Mouse (Mus musculus) forebrain, embryonic 16.5 days (tissue): ENCODE results near the gene Ikzf4. TPM values are rescaled to one million over a fixed set of nuclear protein-coding genes. Genes with fewer than 3 reads are reported as not detected.
"Not testable (repeated sequence)": the region's sequence is repeated elsewhere in the genome, so short reads cannot be mapped to it uniquely, and the experiment has no call there.

Experiments used
- ATAC-seq: fragments of 200-750 bp; cut with Nextera tagmentation; 2 replicates; pipeline ENCODE4 v1.8.0; 2017; ENCODE audit warnings: mild to moderate bottlenecking, moderate library complexity
- H3K27ac ChIP-seq: fragments of 300-500 bp; sonication (generic); 2 replicates; pipeline ENCODE4 v1.5.1; 2014; ENCODE audit warnings: low read length, control low read depth
- H3K27me3 ChIP-seq: fragments of 300-500 bp; sonication (generic); replicated peaks from 2 replicates; pipeline ENCODE4 v1.6.1; 2014; ENCODE audit warnings: low read length; ENCODE audit not compliant: control insufficient read depth, insufficient read depth
- H3K36me3 ChIP-seq: fragments of 300-500 bp; sonication (generic); 2 replicates; pipeline ENCODE4 v1.6.1; 2014; ENCODE audit not compliant: control insufficient read depth, insufficient read depth
- H3K4me1 ChIP-seq: fragments of 300-500 bp; sonication (generic); replicated peaks from 2 replicates; pipeline ENCODE4 v1.6.1; 2014; ENCODE audit warnings: low read length; ENCODE audit not compliant: control insufficient read depth, insufficient read depth
- H3K4me2 ChIP-seq: fragments of 300-500 bp; sonication (generic); 2 replicates; pipeline ENCODE4 v1.6.1; 2014; ENCODE audit warnings: mild to moderate bottlenecking, low read length, control low read depth
- H3K4me3 ChIP-seq: fragments of 300-500 bp; sonication (generic); replicated peaks from 2 replicates; pipeline ENCODE4 v1.5.1; 2014; ENCODE audit warnings: mild to moderate bottlenecking, low read length, control low read depth
- H3K9ac ChIP-seq: fragments of 300-500 bp; sonication (generic); replicated peaks from 2 replicates; pipeline ENCODE4 v1.6.1; 2014; ENCODE audit warnings: low read depth, low read length, control low read depth
- H3K9me3 ChIP-seq: fragments of 300-500 bp; sonication (generic); 2 replicates; pipeline ENCODE4 v1.6.1; 2016; ENCODE audit warnings: low read length; ENCODE audit not compliant: control insufficient read depth
- WGBS: fragments of 180-500 bp; shearing (Covaris S2); extraction: QIAGEN DNeasy Blood & Tissue Kit; methylation state at CpG from one replicate; pipeline ENCODE4 v1.1.7; 2014; 5-methylcytosine and 5-hydroxymethylcytosine counted together
- polyA plus RNA-seq: library from polyadenylated mRNA; unstranded; fragments of >200 nt; fragmentation: Nextera tagmentation; extraction: Ambion mirVana; gene quantifications from 2 replicates; pipeline ENCODE4 v1.2.1, GENCODE M21; 2015

Ikzf4 gene
- polyA plus RNA-seq, 1 experiment from 2014 or later, result 15.6 TPM

GRCm38 (mm10) chr10:128618570-128618969, 27.2 kb downstream of the Ikzf4 start:
- H3K27ac ChIP-seq, result no peak overlapping the region
- no peaks in the 10 kb centered on the region for H3K27me3 ChIP-seq
- H3K36me3 ChIP-seq, result peaks cover 2% of the 10 kb centered on the region; the same call in 1 of the 2 replicates
- H3K9ac ChIP-seq, result no peak overlapping the region
- 74% methylated on average over 1 of the region's 1 CpGs for WGBS
- no peaks in the 10 kb centered on the region for H3K4me1 ChIP-seq
- ATAC-seq, result no peak
- no peak overlapping the region for H3K4me2 ChIP-seq
- no peaks in the 10 kb centered on the region for H3K9me3 ChIP-seq
- H3K4me3 ChIP-seq, result no peak overlapping the region

GRCm38 (mm10) chr10:128615798-128616448, 29.9 kb downstream of the Ikzf4 start:
- not testable (repeated sequence) for H3K36me3 ChIP-seq, H3K27me3 ChIP-seq, ATAC-seq, H3K27ac ChIP-seq, H3K4me1 ChIP-seq, H3K4me2 ChIP-seq, H3K9ac ChIP-seq, H3K4me3 ChIP-seq, H3K9me3 ChIP-seq
- WGBS, result 79% methylated on average over 5 of the region's 7 CpGs

- no peaks in the 10 kb centered on the region for H3K27me3 ChIP-seq
- 58% methylated on average over 3 of the region's 3 CpGs for WGBS
- no peak overlapping the region for H3K27ac ChIP-seq
- H3K9ac ChIP-seq, result no peak overlapping the region
- no peaks in the 10 kb centered on the region for H3K9me3 ChIP-seq
- no peak overlapping the region for H3K4me2 ChIP-seq
- ATAC-seq, result no peak
- H3K36me3 ChIP-seq, result no peaks in the 10 kb centered on the region
- no peak overlapping the region for H3K4me3 ChIP-seq
- H3K4me1 ChIP-seq, result no peaks in the 10 kb centered on the region; the same call in 1 of the 2 replicates
Measured at GRCm38 (mm10) chr10:128614934-128615333, 30.9 kb downstream of the Ikzf4 start.

GRCm38 (mm10) chr10:128613820-128614219, 32.0 kb downstream of the Ikzf4 start:
- 72% methylated on average over 4 of the region's 4 CpGs for WGBS

GRCm38 (mm10) chr10:128613154-128613440, 32.7 kb downstream of the Ikzf4 start:
- H3K27me3 ChIP-seq, result no peaks in the 10 kb centered on the region
- no peak overlapping the region for H3K4me3 ChIP-seq
- H3K27ac ChIP-seq, result no peak overlapping the region
- no peaks in the 10 kb centered on the region for H3K9me3 ChIP-seq
- H3K36me3 ChIP-seq, result no peaks in the 10 kb centered on the region
- no peak overlapping the region for H3K4me2 ChIP-seq
- 40% methylated on average over 6 of the region's 6 CpGs for WGBS
- ATAC-seq, result no peak; the same call in 1 of the 2 replicates
- no peaks in the 10 kb centered on the region; the same call in 1 of the 2 replicates for H3K4me1 ChIP-seq
- no peak overlapping the region for H3K9ac ChIP-seq

More at GRCm38 (mm10) chr10:128613820-128614219, 32.0 kb downstream of the Ikzf4 start:
- H3K4me2 ChIP-seq, H3K9me3 ChIP-seq, H3K27me3 ChIP-seq, H3K4me1 ChIP-seq, H3K36me3 ChIP-seq, H3K9ac ChIP-seq, H3K4me3 ChIP-seq, H3K27ac ChIP-seq, ATAC-seq: not testable (repeated sequence)

- no peak overlapping the region for H3K4me2 ChIP-seq
- no peak overlapping the region for H3K27ac ChIP-seq
- H3K27me3 ChIP-seq, result no peaks in the 10 kb centered on the region
- H3K9me3 ChIP-seq, result no peaks in the 10 kb centered on the region
- ATAC-seq, result peak; percentile 78
- no peaks in the 10 kb centered on the region; the same call in 1 of the 2 replicates for H3K4me1 ChIP-seq
- 0 out of 2 replicates have a peak overlapping the region, but pooled peaks have one; percentile 29 for H3K9ac ChIP-seq
- H3K36me3 ChIP-seq, result no peaks in the 10 kb centered on the region
- no peak overlapping the region for H3K4me3 ChIP-seq
- 15% methylated on average over 16 of the region's 16 CpGs for WGBS
Measured at GRCm38 (mm10) chr10:128612433-128613153, 33.2 kb downstream of the Ikzf4 start.

- 41% methylated on average over 2 of the region's 2 CpGs for WGBS
- Histone ChIP-seq H3K4me3 (no peak overlapping the region), H3K9ac (no peak overlapping the region), H3K9me3 (no peaks in the 10 kb centered on the region), H3K4me1 (no peaks in the 10 kb centered on the region), H3K36me3 (no peaks in the 10 kb centered on the region), H3K27me3 (no peaks in the 10 kb centered on the region), H3K27ac (no peak overlapping the region), H3K4me2 (no peak overlapping the region)
- ATAC-seq, result no peak
Measured at GRCm38 (mm10) chr10:128606483-128606882, 39.3 kb downstream of the Ikzf4 start.

GRCm38 (mm10) chr10:128602470-128603128, 43.2 kb downstream of the Ikzf4 start:
- Histone ChIP-seq H3K9ac (no peak overlapping the region), H3K9me3 (no peaks in the 10 kb centered on the region), H3K4me2 (no peak overlapping the region), H3K4me1 (no peaks in the 10 kb centered on the region), H3K27ac (no peak overlapping the region), H3K4me3 (no peak overlapping the region), H3K27me3 (no peaks in the 10 kb centered on the region), H3K36me3 (no peaks in the 10 kb centered on the region)
- WGBS, result 88% methylated on average over 4 of the region's 4 CpGs
- ATAC-seq, result no peak

GRCm38 (mm10) chr10:128601499-128601898, 44.3 kb downstream of the Ikzf4 start:
- 90% methylated on average over 1 of the region's 1 CpGs for WGBS
- H3K9ac ChIP-seq, result no peak overlapping the region
- ATAC-seq, result no peak
- no peak overlapping the region for H3K4me3 ChIP-seq
- H3K27me3 ChIP-seq, result no peaks in the 10 kb centered on the region
- no peak overlapping the region for H3K27ac ChIP-seq
- H3K4me1 ChIP-seq, result no peaks in the 10 kb centered on the region
- no peaks in the 10 kb centered on the region for H3K9me3 ChIP-seq
- no peak overlapping the region for H3K4me2 ChIP-seq
- H3K36me3 ChIP-seq, result no peaks in the 10 kb centered on the region
